In genomic region chrX:36389971-36390370, GRCm38 (mm10) we compare ENCODE assay signal across 16 mouse cellular contexts. TPM values are rescaled to one million over a fixed set of nuclear protein-coding genes. Genes with fewer than 3 reads are reported as not detected.
DNase-seq lines count a peak whose midpoint lies in the region; ATAC-seq lines count a peak whose summit lies in the region.
"Had no signal": no experiment of that assay in that cellular context is flagged by ENCODE, and none has a peak within 500 bp of the region (broad histone marks: within the 10 kb centered on the region; RNA-seq: fewer than 3 reads in every experiment).

No protein-coding gene starts in this region.

- H3K9ac ChIP-seq in forebrain, embryonic 14.5 days (ENCODE audit: low read length), result no peak overlapping the region
- H3K9ac ChIP-seq: embryonic facial prominence, embryonic 13.5 days; liver, embryonic 12.5 days had no signal

- ATAC-seq in forebrain, embryonic 14.5 days, result peak; percentile 26; the same call in 1 of the 2 replicates
- ATAC-seq: liver, embryonic 12.5 days had no signal

- H3K4me3 ChIP-seq in forebrain, embryonic 14.5 days (ENCODE audit: low read depth, low read length), result no peak overlapping the region
- no peak overlapping the region for H3K4me3 ChIP-seq in forebrain, embryonic 10.5 days
- H3K4me3 ChIP-seq: embryonic facial prominence, embryonic 13.5 days; liver, embryonic 12.5 days had no signal

- intact Hi-C loops in left cerebral cortex, postnatal 25 days (cut with DNase I), result loop anchor here (5.0 kb wide), 2 partner anchors 63 to 78 kb away; partner anchors contain the start of gene Lonrf3
- intact Hi-C loops in gastrocnemius, postnatal 36 days (cut with DNase I), result no loop called here

- no peaks in the 10 kb centered on the region for H3K36me3 ChIP-seq in forebrain, embryonic 14.5 days (ENCODE audit: control insufficient read depth, insufficient read depth, low read length)
- H3K36me3 ChIP-seq in forebrain, embryonic 10.5 days (replicated peaks), result no peaks in the 10 kb centered on the region
- H3K36me3 ChIP-seq: embryonic facial prominence, embryonic 13.5 days; liver, embryonic 12.5 days had no signal

- peak; percentile 33 for DNase-seq in forebrain, embryonic 14.5 days (ENCODE audit: low spot score)
- DNase-seq in forebrain, embryonic 10.5 days (ENCODE audit: extremely low spot score, low spot score), result no peak
- DNase-seq in Muller cell, postnatal 12 days (ENCODE audit: inconsistent ontology term), result peak; percentile 49
- peak; percentile 76 for DNase-seq in layer of hippocampus, adult 11-12 months (ENCODE audit: low spot score)
- peak; percentile 36 to 85 for DNase-seq in left cerebral cortex, postnatal 25 days (ENCODE audit: low spot score in 2 of 2)
- no peak for DNase-seq in urinary bladder, postnatal 14 days (ENCODE audit: low spot score)
- DNase-seq in gastrocnemius, postnatal 36 days, result no peak
- no peak for DNase-seq in gastrocnemius, postnatal 4 days (ENCODE audit: low spot score in 2 of 2)
- DNase-seq: kidney, postnatal 10 days had no signal

- WGBS in forebrain, embryonic 14.5 days, result 52% methylated on average over 3 of the region's 3 CpGs
- 69% methylated on average over 3 of the region's 3 CpGs for WGBS in forebrain, embryonic 10.5 days

- no peaks in the 10 kb centered on the region for H3K9me3 ChIP-seq in forebrain, embryonic 14.5 days (replicated peaks; ENCODE audit: control insufficient read depth, low read length)
- H3K9me3 ChIP-seq in forebrain, embryonic 10.5 days, result no peaks in the 10 kb centered on the region
- H3K9me3 ChIP-seq: embryonic facial prominence, embryonic 13.5 days; liver, embryonic 12.5 days had no signal

- no peaks in the 10 kb centered on the region for H3K4me1 ChIP-seq in forebrain, embryonic 14.5 days (ENCODE audit: control insufficient read depth, insufficient read depth, low read length)
- H3K4me1 ChIP-seq in forebrain, embryonic 10.5 days, result no peaks in the 10 kb centered on the region
- H3K4me1 ChIP-seq: embryonic facial prominence, embryonic 13.5 days; liver, embryonic 12.5 days had no signal

- H3K27me3 ChIP-seq in forebrain, embryonic 14.5 days (replicated peaks; ENCODE audit: control insufficient read depth, insufficient read depth, low read length), result no peaks in the 10 kb centered on the region
- H3K27me3 ChIP-seq in forebrain, embryonic 10.5 days (ENCODE audit: poor library complexity, severe bottlenecking), result no peaks in the 10 kb centered on the region
- H3K27me3 ChIP-seq: embryonic facial prominence, embryonic 13.5 days; liver, embryonic 12.5 days had no signal

- H3K27ac ChIP-seq in forebrain, embryonic 14.5 days (ENCODE audit: low read depth, low read length), result no peak overlapping the region
- no peak overlapping the region for H3K27ac ChIP-seq in forebrain, embryonic 10.5 days
- H3K27ac ChIP-seq: embryonic facial prominence, embryonic 13.5 days; liver, embryonic 12.5 days had no signal

- no peak overlapping the region for H3K4me2 ChIP-seq in forebrain, embryonic 14.5 days (ENCODE audit: low read length)
- H3K4me2 ChIP-seq: embryonic facial prominence, embryonic 13.5 days; liver, embryonic 12.5 days; midbrain, embryonic 11.5 days had no signal

RNA-seq across cellular contexts. Expression of gene Gm6268, which starts 11.1 kb away (rescaled TPM):
- polyA plus RNA-seq in forebrain, embryonic 14.5 days (2014; fragmentation: Nextera tagmentation; extraction: Ambion mirVana), result not detected in 2 replicates
- not detected in 2 replicates for polyA plus RNA-seq in forebrain, embryonic 10.5 days (2016; fragmentation: Nextera tagmentation; extraction: Ambion mirVana)
- total RNA-seq in left cerebral cortex, postnatal 25 days (2021), result not detected
- total RNA-seq in gastrocnemius, postnatal 36 days (2021), result not detected
- total RNA-seq in gastrocnemius, postnatal 4 days (2021), result not detected
- total RNA-seq: heart, adult 18-20 months; neutrophil, adult 5-6 weeks had no signal
- polyA plus RNA-seq: embryonic facial prominence, embryonic 13.5 days; hindbrain, embryonic 11.5 days; liver, embryonic 12.5 days; midbrain, embryonic 11.5 days; stomach, embryonic 14.5 days had no signal

Comparison
In these comparisons a context has a peak if more than half of its experiments do, and no peak if none do; other contexts are left out.
1. DNase-seq: peak in forebrain, embryonic 14.5 days (single experiment), Muller cell, postnatal 12 days (single experiment), layer of hippocampus, adult 11-12 months (single experiment) and left cerebral cortex, postnatal 25 days (2 of 2); none in forebrain, embryonic 10.5 days (single experiment), urinary bladder, postnatal 14 days (single experiment), gastrocnemius, postnatal 36 days (0 of 2) and gastrocnemius, postnatal 4 days (0 of 2).